Mouse (Mus musculus): ENCODE data around the gene Casp8.
"Not testable (repeated sequence)": the region's sequence is repeated elsewhere in the genome, so short reads cannot be mapped to it uniquely, and the experiment has no call there.

The Casp8 gene

GRCm38 (mm10) chr1:58795291-58796058 lies at the start of gene Casp8:
Casp8 (plus strand) TSS chr1:58795374.
- DNase-seq (ENCODE audit: low read depth, low spot score) = no peak

- DNase-seq (ENCODE audit: low read depth, low spot score) = no peak
Measured at GRCm38 (mm10) chr1:58746880-58747279, 48.3 kb upstream of the Casp8 start.

GRCm38 (mm10) chr1:58759451-58759850 lies 35.7 kb upstream of the Casp8 start:
- DNase-seq (ENCODE audit: low read depth, low spot score) = no peak

GRCm38 (mm10) chr1:58760581-58760980 lies 34.6 kb upstream of the Casp8 start:
- no peak for DNase-seq (ENCODE audit: low read depth, low spot score)

GRCm38 (mm10) chr1:58761391-58762275 lies 33.5 kb upstream of the Casp8 start:
- DNase-seq (ENCODE audit: low read depth, low spot score) = not testable (repeated sequence)

GRCm38 (mm10) chr1:58762576-58762975 lies 32.6 kb upstream of the Casp8 start:
- DNase-seq (ENCODE audit: low read depth, low spot score) = no peak

GRCm38 (mm10) chr1:58766446-58766845 lies 28.7 kb upstream of the Casp8 start:
- DNase-seq (ENCODE audit: low read depth, low spot score) = not testable (repeated sequence)

GRCm38 (mm10) chr1:58769136-58769535 lies 26.0 kb upstream of the Casp8 start:
- DNase-seq (ENCODE audit: low read depth, low spot score) = no peak

- DNase-seq (ENCODE audit: low read depth, low spot score) = no peak
Measured at GRCm38 (mm10) chr1:58769701-58770100, 25.5 kb upstream of the Casp8 start.

GRCm38 (mm10) chr1:58770111-58770720 lies 25.0 kb upstream of the Casp8 start:
- DNase-seq (ENCODE audit: low read depth, low spot score) = peak; percentile 34

- DNase-seq (ENCODE audit: low read depth, low spot score) = no peak
Measured at GRCm38 (mm10) chr1:58772084-58772483, 23.1 kb upstream of the Casp8 start.

- no peak for DNase-seq (ENCODE audit: low read depth, low spot score)
Measured at GRCm38 (mm10) chr1:58773280-58773679, 21.9 kb upstream of the Casp8 start.

GRCm38 (mm10) chr1:58773905-58774304 lies 21.3 kb upstream of the Casp8 start:
- DNase-seq (ENCODE audit: low read depth, low spot score) = no peak

GRCm38 (mm10) chr1:58775361-58775760 lies 19.8 kb upstream of the Casp8 start:
- no peak for DNase-seq (ENCODE audit: low read depth, low spot score)

GRCm38 (mm10) chr1:58777583-58777982 lies 17.6 kb upstream of the Casp8 start:
- DNase-seq (ENCODE audit: low read depth, low spot score) = no peak

- DNase-seq (ENCODE audit: low read depth, low spot score) = no peak
Measured at GRCm38 (mm10) chr1:58778226-58778625, 16.9 kb upstream of the Casp8 start.

GRCm38 (mm10) chr1:58786276-58786675 lies 8.9 kb upstream of the Casp8 start:
- DNase-seq (ENCODE audit: low read depth, low spot score) = no peak

- no peak for DNase-seq (ENCODE audit: low read depth, low spot score)
Measured at GRCm38 (mm10) chr1:58788410-58788809, 6.8 kb upstream of the Casp8 start.

GRCm38 (mm10) chr1:58794705-58795104 lies 469 bp upstream of the Casp8 start:
- no peak for DNase-seq (ENCODE audit: low read depth, low spot score)

- DNase-seq (ENCODE audit: low read depth, low spot score) = no peak
Measured at GRCm38 (mm10) chr1:58796059-58796363, 837 bp downstream of the Casp8 start.

GRCm38 (mm10) chr1:58796853-58797252 lies 1.7 kb downstream of the Casp8 start:
- DNase-seq (ENCODE audit: low read depth, low spot score) = no peak

GRCm38 (mm10) chr1:58797370-58797769 lies 2.2 kb downstream of the Casp8 start:
- no peak for DNase-seq (ENCODE audit: low read depth, low spot score)

All from retina, adult 2 months (tissue).